Mouse (Mus musculus): ENCODE measurements at regions not wholly inside any gene's neighbourhood (a gene's known extent, or its start where the extent isn't known, plus 50 kb on each side); places are given as distances from the start of the nearest gene placed in this dataset.

DNA sequence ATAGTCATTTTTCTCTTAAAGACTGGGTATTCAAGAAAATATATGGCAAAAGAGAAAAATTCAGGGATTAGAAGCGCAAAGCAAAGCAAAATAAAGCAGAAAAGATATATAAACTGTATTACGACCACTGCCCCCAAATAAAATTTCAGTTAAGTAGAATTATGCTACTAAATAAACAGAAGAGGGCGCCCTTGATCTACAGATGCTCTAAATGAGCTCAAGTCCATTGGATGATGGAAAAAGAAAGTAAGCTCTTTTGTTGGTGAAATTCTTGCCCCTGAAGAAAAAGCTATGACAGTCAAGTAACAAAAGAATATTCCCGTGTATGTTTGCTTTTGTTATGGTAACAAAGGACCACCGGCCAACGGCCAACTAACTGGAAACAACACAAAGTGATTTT, 165.5 kb upstream of the Stk26 start:
- no peak for TF ChIP-seq CTCF (IDR thresholded peaks at IDR 0.05; ENCODE audit: low read depth, low read length)
- TF ChIP-seq POLR2AphosphoS5 (IDR thresholded peaks at IDR 0.05; ENCODE audit: insufficient replicate concordance, low read depth, low read length): no peak
- no peak for TF ChIP-seq TAL1 (conservative IDR thresholded peaks at IDR 0.05; ENCODE audit: low read depth, low read length)
